9 mouse cellular contexts compared by ENCODE assay signal in the genomic region with DNA sequence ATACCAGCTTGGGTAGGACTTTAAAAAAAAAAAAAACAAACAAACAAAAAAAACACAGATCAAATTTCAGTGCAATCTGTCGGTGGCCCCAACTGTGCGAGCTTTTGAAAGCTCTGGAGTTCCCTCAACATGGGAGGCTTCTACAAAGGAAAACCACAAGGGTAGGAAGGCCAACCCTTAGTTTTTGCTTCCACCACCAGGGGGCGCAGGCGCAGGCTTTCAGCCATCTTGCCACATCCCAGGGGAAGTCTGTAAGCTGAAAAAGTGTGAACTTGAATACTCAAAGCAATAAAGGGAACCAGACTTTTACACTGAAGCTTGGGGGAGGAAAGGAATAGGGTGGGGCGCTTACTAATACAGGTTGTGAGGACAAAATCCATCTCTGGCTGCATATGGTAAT. TPM values are rescaled to one million over a fixed set of nuclear protein-coding genes. Genes with fewer than 3 reads are reported as not detected.
DNase-seq lines count a peak whose midpoint lies in the region; ATAC-seq lines count a peak whose summit lies in the region.
"Had no signal": no experiment of that assay in that cellular context is flagged by ENCODE, and none has a peak within 500 bp of the region (broad histone marks: within the 10 kb centered on the region; RNA-seq: fewer than 3 reads in every experiment).

No protein-coding gene starts in this region.

- no peaks in the 10 kb centered on the region for H3K27me3 ChIP-seq in forebrain, embryonic 10.5 days (ENCODE audit: poor library complexity, severe bottlenecking)
- no peaks in the 10 kb centered on the region for H3K27me3 ChIP-seq in forebrain, embryonic 13.5 days
- H3K27me3 ChIP-seq: limb, embryonic 12.5 days had no signal

- no peaks in the 10 kb centered on the region for H3K36me3 ChIP-seq in forebrain, embryonic 10.5 days (replicated peaks)
- no peaks in the 10 kb centered on the region for H3K36me3 ChIP-seq in forebrain, embryonic 13.5 days (ENCODE audit: poor library complexity, severe bottlenecking)
- H3K36me3 ChIP-seq: limb, embryonic 12.5 days had no signal

- no peak overlapping the region for H3K27ac ChIP-seq in forebrain, embryonic 10.5 days
- no peak overlapping the region for H3K27ac ChIP-seq in forebrain, embryonic 13.5 days
- H3K27ac ChIP-seq: limb, embryonic 12.5 days had no signal

- H3K9me3 ChIP-seq in forebrain, embryonic 10.5 days: no peaks in the 10 kb centered on the region
- H3K9me3 ChIP-seq in forebrain, embryonic 13.5 days (replicated peaks): no peaks in the 10 kb centered on the region
- H3K9me3 ChIP-seq: limb, embryonic 12.5 days had no signal

- no peak for ATAC-seq in forebrain, embryonic 13.5 days

- DNase-seq in forebrain, embryonic 10.5 days (ENCODE audit: extremely low spot score, low spot score): peak; percentile 64
- peak; percentile 89 for DNase-seq in ES-CJ7 (ENCODE audit: low read depth, low spot score)
- peak; percentile 50 for DNase-seq in c-Kit-positive CD71-positive TER-119-negative erythroid progenitor cells, embryonic 14.5 days (ENCODE audit: low read depth)
- peak; percentile 15 to 26 for DNase-seq in frontal cortex, postnatal 25 days (ENCODE audit: low spot score in 2 of 2)
- DNase-seq in kidney, postnatal 36 days: peak; percentile 30 to 84
- DNase-seq in lung, postnatal 25 days (ENCODE audit: low spot score): peak; percentile 59
- DNase-seq in spleen, postnatal 10 days (ENCODE audit: low spot score in 2 of 2): peak; percentile 72 to 84

- WGBS in forebrain, embryonic 10.5 days: 32% methylated on average over 5 of the region's 5 CpGs
- 40% methylated on average over 5 of the region's 5 CpGs for WGBS in forebrain, embryonic 13.5 days

- no peak overlapping the region for H3K9ac ChIP-seq in forebrain, embryonic 13.5 days
- H3K9ac ChIP-seq: limb, embryonic 12.5 days had no signal

- no peak overlapping the region for H3K4me3 ChIP-seq in forebrain, embryonic 10.5 days
- no peak overlapping the region for H3K4me3 ChIP-seq in forebrain, embryonic 13.5 days
- H3K4me3 ChIP-seq: limb, embryonic 12.5 days had no signal

- no peak overlapping the region for H3K4me2 ChIP-seq in forebrain, embryonic 13.5 days
- H3K4me2 ChIP-seq: limb, embryonic 12.5 days had no signal

- peaks cover 7% of the 10 kb centered on the region for H3K4me1 ChIP-seq in forebrain, embryonic 10.5 days
- H3K4me1 ChIP-seq in forebrain, embryonic 13.5 days: peaks cover 5% of the 10 kb centered on the region; the same call in 1 of the 2 replicates
- H3K4me1 ChIP-seq: limb, embryonic 12.5 days had no signal

RNA-seq across cellular contexts. Expression of gene Defb30, which starts 1.0 kb away (rescaled TPM):
- polyA plus RNA-seq in forebrain, embryonic 10.5 days (2016; fragmentation: Nextera tagmentation; extraction: Ambion mirVana): not detected in 2 replicates
- not detected in 2 replicates for polyA plus RNA-seq in forebrain, embryonic 13.5 days (2015; fragmentation: Nextera tagmentation; extraction: Ambion mirVana)
- polyA plus RNA-seq: limb, embryonic 12.5 days had no signal

RNA-seq across cellular contexts. Expression of gene Defb42, which starts 4.0 kb away (rescaled TPM):
- polyA plus RNA-seq in forebrain, embryonic 10.5 days (2016; fragmentation: Nextera tagmentation; extraction: Ambion mirVana): not detected in 2 replicates
- polyA plus RNA-seq in forebrain, embryonic 13.5 days (2015; fragmentation: Nextera tagmentation; extraction: Ambion mirVana): 0.37 TPM in 1 of 2 replicates, not detected in the other
- polyA plus RNA-seq: limb, embryonic 12.5 days had no signal

RNA-seq across cellular contexts. Expression of gene Defb43, which starts 39.2 kb away (rescaled TPM):
- polyA plus RNA-seq in forebrain, embryonic 10.5 days (2016; fragmentation: Nextera tagmentation; extraction: Ambion mirVana): not detected in 2 replicates
- not detected in 2 replicates for polyA plus RNA-seq in forebrain, embryonic 13.5 days (2015; fragmentation: Nextera tagmentation; extraction: Ambion mirVana)
- polyA plus RNA-seq: limb, embryonic 12.5 days had no signal

RNA-seq across cellular contexts. Expression of gene Defb47, which starts 52.9 kb away (rescaled TPM):
- not detected in 2 replicates for polyA plus RNA-seq in forebrain, embryonic 10.5 days (2016; fragmentation: Nextera tagmentation; extraction: Ambion mirVana)
- polyA plus RNA-seq in forebrain, embryonic 13.5 days (2015; fragmentation: Nextera tagmentation; extraction: Ambion mirVana): not detected in 2 replicates
- polyA plus RNA-seq: limb, embryonic 12.5 days had no signal

Comparison
In these comparisons a context has a peak if more than half of its experiments do, and no peak if none do; other contexts are left out.
1. DNase-seq: peak in every context shown above with its lines; median percentile 89 in ES-CJ7; 78 in spleen, postnatal 10 days; 64 in forebrain, embryonic 10.5 days; 59 in lung, postnatal 25 days; 57 in kidney, postnatal 36 days; 50 in c-Kit-positive CD71-positive TER-119-negative erythroid progenitor cells, embryonic 14.5 days; 20 in frontal cortex, postnatal 25 days.